Mouse (Mus musculus) thymus, adult 2 months (tissue): ENCODE measurements around the gene St6galnac3. TPM values are rescaled to one million over a fixed set of nuclear protein-coding genes. Genes with fewer than 3 reads are reported as not detected.

ENCODE experiments used
- DNase-seq: peaks from one replicate; pipeline ENCODE4 v3.0.0; 2021
- H3K27ac ChIP-seq: fragments of 200-500 bp; 2 replicates; pipeline ENCODE4 v1.5.1; 2012; ENCODE audit warnings: low read length, control low read depth; ENCODE audit not compliant: control insufficient read depth, insufficient read depth
- H3K27me3 ChIP-seq: fragments of 200-500 bp; 2 replicates; pipeline ENCODE4 v1.6.1; 2012; ENCODE audit warnings: mild to moderate bottlenecking, low read length, moderate library complexity, mixed read lengths; ENCODE audit not compliant: control insufficient read depth, insufficient read depth
- H3K36me3 ChIP-seq: fragments of 200-500 bp; 2 replicates; pipeline ENCODE4 v1.6.1; 2012; ENCODE audit warnings: mild to moderate bottlenecking, low read length, moderate library complexity; ENCODE audit not compliant: control insufficient read depth, insufficient read depth
- H3K4me1 ChIP-seq: fragments of 200-500 bp; replicated peaks from 2 replicates; pipeline ENCODE4 v1.6.1; 2012; ENCODE audit warnings: low read length; ENCODE audit not compliant: control insufficient read depth, insufficient read depth
- H3K4me3 ChIP-seq: fragments of 200-500 bp; 2 replicates; pipeline ENCODE4 v1.5.1; 2012; ENCODE audit warnings: mild to moderate bottlenecking, low read length, control low read depth, moderate library complexity; ENCODE audit not compliant: control insufficient read depth, insufficient read depth
- CTCF ChIP-seq: fragments of 200-500 bp; IDR thresholded peaks from 2 replicates; pipeline ENCODE4 v1.5.1; 2012; ENCODE audit warnings: mild to moderate bottlenecking, control low read depth, low read length, moderate library complexity, borderline replicate concordance; ENCODE audit not compliant: control insufficient read depth, poor library complexity, insufficient read depth; ENCODE audit errors: extremely low read depth
- POLR2A ChIP-seq: fragments of 200-500 bp; IDR thresholded peaks from 2 replicates; pipeline ENCODE4 v1.6.1; 2012; ENCODE audit warnings: mild to moderate bottlenecking, low read length, control low read depth, moderate library complexity; ENCODE audit not compliant: control insufficient read depth, poor library complexity, insufficient read depth; ENCODE audit errors: extremely low read depth
- whole genome bisulfite sequencing: fragments of 180-500 bp; shearing (Covaris S2); methylation state at CpG from one replicate; pipeline ENCODE4 v1.1.7; 2018; 5-methylcytosine and 5-hydroxymethylcytosine counted together
- polyA plus RNA-seq: library from polyadenylated mRNA; depleted of rRNA; stranded (reverse); fragments of >200 nt; gene quantifications from 2 replicates; pipeline ENCODE4 v1.2.3, GENCODE M21; 2012

The St6galnac3 gene
- polyA plus RNA-seq, 1 experiment, result 1.3 TPM

DNA sequence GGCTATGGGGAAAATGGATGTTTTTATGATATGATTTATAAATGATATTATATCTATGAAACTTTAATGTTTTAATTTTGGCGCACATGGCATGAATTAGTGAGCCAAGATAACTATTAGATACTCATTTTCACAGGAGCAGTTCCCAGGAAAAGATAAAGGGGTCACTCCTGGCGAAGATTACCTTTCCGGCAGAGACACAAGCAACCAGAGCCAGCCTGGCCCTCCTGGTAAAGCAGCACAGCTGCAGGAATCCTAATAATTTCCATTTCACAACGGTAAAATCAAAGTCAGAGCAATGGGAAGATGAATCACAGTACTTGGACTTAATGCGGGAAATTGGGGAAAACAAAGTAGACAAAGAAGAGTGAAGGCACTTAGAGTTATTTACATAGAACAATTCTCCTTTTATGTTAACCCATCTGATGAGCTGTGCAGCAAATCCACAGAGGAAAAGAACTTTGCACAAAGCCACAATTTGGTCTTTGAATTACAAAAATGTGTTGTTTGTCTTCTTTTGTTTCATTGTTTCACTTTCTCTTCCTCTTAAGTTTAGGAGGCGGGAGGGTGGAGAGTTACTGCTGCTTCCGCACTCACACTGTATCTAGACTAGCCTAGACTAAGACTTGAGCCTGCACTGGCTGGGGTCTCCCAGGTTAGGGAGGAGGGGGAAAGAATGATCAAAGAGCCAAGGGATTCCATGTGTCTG lies 464.6 kb downstream of the St6galnac3 start:
- Histone ChIP-seq H3K4me1 (peaks cover 2% of the 10 kb centered on the region), H3K36me3 (no peaks in the 10 kb centered on the region), H3K4me3 (no peak overlapping the region), H3K27ac (no peak overlapping the region), H3K27me3 (no peaks in the 10 kb centered on the region)
- 58% methylated on average over 7 of the region's 7 CpGs for WGBS
- no peak for DNase-seq
- no peak for TF ChIP-seq CTCF
- no peak for TF ChIP-seq POLR2A

DNA sequence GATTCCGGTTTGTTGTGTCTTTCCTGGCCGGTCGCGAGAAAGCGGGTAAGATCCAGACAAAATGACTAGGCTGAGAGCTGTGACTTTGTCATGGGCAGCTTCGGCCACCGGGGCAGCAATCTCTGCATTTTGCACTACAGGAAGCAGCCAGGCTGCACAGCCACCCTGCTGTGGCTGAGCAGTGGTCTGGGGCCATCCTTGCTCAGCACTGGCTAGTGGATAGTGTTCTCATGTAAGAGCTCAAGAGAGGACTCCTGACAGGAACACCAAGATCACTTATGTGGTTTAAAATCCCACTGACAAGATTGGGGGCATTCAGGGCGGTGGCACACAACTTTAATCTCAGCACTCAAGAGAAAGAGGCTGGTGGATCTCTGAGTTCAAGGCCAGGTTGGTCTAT lies 469.1 kb downstream of the St6galnac3 start:
- DNase-seq, result no peak
- no peak overlapping the region for H3K4me3 ChIP-seq
- H3K36me3 ChIP-seq, result no peaks in the 10 kb centered on the region
- H3K27me3 ChIP-seq, result no peaks in the 10 kb centered on the region
- TF ChIP-seq CTCF (no peak), POLR2A (no peak)
- H3K4me1 ChIP-seq, result peaks cover 6% of the 10 kb centered on the region
- WGBS, result 96% methylated on average over 8 of the region's 8 CpGs
- no peak overlapping the region for H3K27ac ChIP-seq

DNA sequence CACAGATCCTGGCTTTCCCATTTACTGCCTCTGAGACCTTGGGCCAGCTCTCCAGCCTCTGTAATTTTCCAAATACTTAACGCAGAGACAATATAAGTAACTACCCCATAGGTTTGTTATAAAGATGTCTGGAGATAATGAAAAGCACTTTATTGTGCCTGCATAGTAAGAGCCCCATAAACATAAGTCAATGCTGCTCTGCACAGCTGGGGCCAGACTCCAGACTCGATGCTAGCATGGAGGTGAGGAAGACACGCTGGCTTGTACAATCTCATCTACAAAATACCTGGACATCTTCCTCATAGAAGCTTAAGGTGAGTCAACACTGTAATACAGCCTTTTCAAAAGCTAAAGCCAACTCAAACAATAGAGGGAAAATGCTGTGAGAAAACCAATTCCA lies 473.3 kb downstream of the St6galnac3 start:
- H3K4me3 ChIP-seq, result no peak overlapping the region
- no peak overlapping the region for H3K27ac ChIP-seq
- no peaks in the 10 kb centered on the region for H3K27me3 ChIP-seq
- TF ChIP-seq POLR2A (no peak), CTCF (no peak)
- DNase-seq, result no peak
- peaks cover 4% of the 10 kb centered on the region for H3K4me1 ChIP-seq
- no peaks in the 10 kb centered on the region for H3K36me3 ChIP-seq
- WGBS, result 96% methylated on average over 3 of the region's 3 CpGs

DNA sequence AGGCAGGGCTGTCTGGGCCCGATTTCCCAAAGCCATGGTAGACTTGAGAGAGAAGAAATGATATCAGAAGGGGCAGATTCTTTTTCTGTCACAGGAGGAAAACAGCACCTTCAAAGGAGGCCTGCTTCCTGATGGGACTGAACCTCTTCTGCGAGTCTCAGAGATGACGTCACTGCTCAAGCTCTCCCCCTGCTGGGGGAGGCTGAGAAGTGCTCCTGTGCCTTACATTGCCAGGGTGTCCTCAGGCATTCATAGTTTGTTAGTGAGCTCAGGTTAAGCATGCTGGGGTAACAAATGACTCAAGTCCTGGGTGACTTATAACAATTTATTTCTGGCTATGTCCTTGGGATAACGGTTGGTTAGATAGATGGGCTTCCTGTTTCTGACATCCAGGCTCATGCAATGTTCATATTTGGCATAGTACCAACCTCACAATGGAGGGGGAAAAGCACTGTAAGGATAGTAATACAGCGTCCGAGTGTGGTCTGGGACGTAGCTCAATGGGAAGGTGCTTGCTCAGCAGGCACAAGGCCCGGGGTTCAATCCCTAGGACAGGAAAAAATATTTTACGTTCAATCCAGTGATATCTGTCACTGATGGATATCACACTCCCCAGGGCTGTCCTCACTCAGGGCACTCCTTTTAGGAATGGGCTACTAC lies 474.2 kb downstream of the St6galnac3 start:
- Histone ChIP-seq H3K4me3 (no peak overlapping the region), H3K27ac (no peak overlapping the region), H3K4me1 (peaks cover 4% of the 10 kb centered on the region), H3K27me3 (no peaks in the 10 kb centered on the region), H3K36me3 (no peaks in the 10 kb centered on the region)
- DNase-seq, result peak; percentile 91
- peak; percentile 90; the same call in 1 of the 2 replicates for TF ChIP-seq CTCF
- TF ChIP-seq POLR2A, result no peak
- 46% methylated on average over 9 of the region's 9 CpGs for WGBS

DNA sequence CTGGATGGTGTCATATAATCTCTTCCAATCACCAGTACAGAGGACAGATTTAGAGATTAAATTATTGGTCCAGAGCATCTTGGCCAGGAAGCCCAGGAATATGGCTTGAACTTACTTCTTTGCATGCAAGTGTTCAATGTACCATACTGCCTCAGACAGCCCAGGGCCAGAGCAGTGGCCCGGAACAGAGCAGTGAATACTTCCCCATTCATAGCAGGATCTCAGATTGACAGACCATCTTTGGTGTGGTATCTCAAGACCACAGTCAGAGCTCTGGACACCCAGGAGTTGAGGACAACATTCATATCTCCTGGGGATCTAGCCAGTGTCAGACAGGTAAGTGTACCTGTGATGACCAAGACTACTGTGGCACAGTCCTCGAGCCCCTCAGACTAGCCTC lies 476.1 kb downstream of the St6galnac3 start:
- WGBS, result 74% methylated on average over 2 of the region's 2 CpGs
- Histone ChIP-seq H3K27ac (no peak overlapping the region), H3K4me3 (no peak overlapping the region), H3K36me3 (no peaks in the 10 kb centered on the region), H3K27me3 (no peaks in the 10 kb centered on the region), H3K4me1 (peaks cover 4% of the 10 kb centered on the region)
- no peak for DNase-seq
- TF ChIP-seq CTCF (no peak), POLR2A (no peak)

DNA sequence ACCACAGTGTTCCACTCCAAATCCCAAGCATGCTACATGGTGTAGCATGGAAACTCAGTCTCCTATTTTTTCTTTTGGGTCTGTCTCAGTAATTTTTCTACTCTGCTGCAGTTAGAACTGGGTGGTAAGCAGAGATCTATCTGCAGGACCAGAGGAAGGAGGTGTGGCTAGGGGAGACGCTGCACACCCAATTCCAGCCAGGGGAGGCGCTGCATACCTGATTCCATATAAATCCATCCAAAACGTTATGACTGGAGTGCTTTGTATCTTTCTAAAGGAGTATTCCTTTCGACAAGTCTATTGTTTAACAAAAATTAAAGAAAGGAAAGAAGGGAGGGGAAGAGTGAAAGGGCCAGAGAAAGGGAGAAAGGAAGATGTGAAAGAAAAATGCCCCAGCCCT lies 476.9 kb downstream of the St6galnac3 start:
- Histone ChIP-seq H3K36me3 (no peaks in the 10 kb centered on the region), H3K4me1 (peaks cover 4% of the 10 kb centered on the region), H3K4me3 (no peak overlapping the region), H3K27me3 (no peaks in the 10 kb centered on the region), H3K27ac (no peak overlapping the region)
- DNase-seq, result no peak
- no peak for TF ChIP-seq CTCF
- WGBS, result 79% methylated on average over 4 of the region's 4 CpGs

DNA sequence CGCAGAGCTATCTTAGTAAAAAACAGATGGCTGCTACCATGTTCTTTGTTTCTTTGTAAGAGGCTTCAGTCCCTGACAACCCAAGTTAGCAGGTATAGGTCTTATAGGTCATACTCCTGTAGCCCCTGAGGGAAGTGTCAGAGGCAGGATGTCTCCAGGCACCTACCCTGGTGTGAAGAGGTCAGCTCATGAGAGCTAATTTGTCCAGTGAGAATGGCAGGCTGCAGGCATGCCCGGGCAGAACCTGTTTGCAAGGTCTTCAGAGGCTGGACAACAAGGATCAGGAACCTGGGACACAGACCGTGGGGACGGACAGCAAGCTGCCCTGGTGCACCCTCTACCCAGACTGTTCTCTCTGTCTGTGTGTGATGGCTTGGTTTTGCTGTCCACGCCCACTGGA lies 482.4 kb downstream of the St6galnac3 start:
- 91% methylated on average over 5 of the region's 5 CpGs for WGBS
- DNase-seq, result no peak
- no peak overlapping the region for H3K27ac ChIP-seq
- H3K4me1 ChIP-seq, result peaks cover 5% of the 10 kb centered on the region; the same call in 1 of the 2 replicates
- no peaks in the 10 kb centered on the region for H3K27me3 ChIP-seq
- no peaks in the 10 kb centered on the region for H3K36me3 ChIP-seq
- no peak for TF ChIP-seq POLR2A
- TF ChIP-seq CTCF, result no peak
- H3K4me3 ChIP-seq, result no peak overlapping the region
